Mouse (Mus musculus): Measurements from ENCODE around the gene Bmp10. TPM values are rescaled to one million over a fixed set of nuclear protein-coding genes. Genes with fewer than 3 reads are reported as not detected.
"Not testable (repeated sequence)": the region's sequence is repeated elsewhere in the genome, so short reads cannot be mapped to it uniquely, and the experiment has no call there.

Bmp10 gene
- total RNA-seq, 2 experiments from 2014 or later: not detected

DNA sequence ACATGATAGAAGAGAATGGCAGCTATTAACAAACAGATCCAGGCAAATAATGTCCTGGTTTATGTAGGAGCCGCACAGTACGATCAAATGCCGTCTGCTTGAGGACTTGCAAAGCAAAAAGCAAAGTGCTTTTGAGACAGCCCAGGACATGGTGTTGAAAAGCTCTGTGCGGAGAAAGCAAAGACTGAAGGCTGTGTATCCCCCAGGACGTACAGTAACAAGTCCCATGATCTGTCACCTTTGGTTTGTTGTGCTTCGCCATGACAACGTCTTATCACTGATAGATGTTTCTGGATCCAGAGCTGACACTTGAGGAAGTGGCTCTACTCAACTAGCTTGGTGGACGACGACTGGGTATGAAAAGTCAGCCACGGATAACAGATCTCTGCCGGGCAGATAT is 14.5 kb downstream of the Bmp10 start:
- DNase-seq (ENCODE audit: low spot score in 2 of 2): no peak
- intact Hi-C loops (cut with DNase I): no loop called here

DNA sequence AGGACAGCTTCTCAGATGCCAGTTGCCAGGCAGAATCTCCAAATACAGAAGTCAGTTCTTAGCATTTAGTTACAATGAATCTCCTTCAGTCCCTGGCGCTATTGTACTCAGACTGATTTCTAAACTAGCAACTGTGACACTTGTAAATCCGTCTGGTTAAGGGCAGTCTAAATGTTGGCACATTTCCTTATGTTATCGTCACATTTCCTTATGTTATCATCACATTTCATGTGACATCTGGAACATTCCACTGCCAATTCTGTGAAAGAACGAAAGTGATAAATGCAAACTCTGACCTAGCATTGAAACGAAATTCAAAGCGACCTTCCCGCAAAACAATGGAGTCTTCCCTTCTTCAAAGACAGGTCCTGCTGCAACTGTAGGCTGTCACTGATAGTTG is 16.4 kb downstream of the Bmp10 start:
- intact Hi-C loops (cut with DNase I): no loop called here
- no peak for DNase-seq (ENCODE audit: low spot score in 2 of 2)

GRCm38 (mm10) chr6:87447217-87447616 is 18.4 kb downstream of the Bmp10 start:
- intact Hi-C loops (cut with DNase I): no loop called here

GRCm38 (mm10) chr6:87449534-87449933 is 20.7 kb downstream of the Bmp10 start:
- intact Hi-C loops (cut with DNase I): no loop called here
- DNase-seq (ENCODE audit: low spot score in 2 of 2): no peak

More at GRCm38 (mm10) chr6:87447217-87447616, 18.4 kb downstream of the Bmp10 start:
- DNase-seq (ENCODE audit: low spot score in 2 of 2): no peak

- DNase-seq (ENCODE audit: low spot score in 2 of 2): peak; percentile 13 to 42
- intact Hi-C loops (cut with DNase I): loop anchor here (5.0 kb wide), 1 partner anchor 54 kb away; no protein-coding TSS in a partner anchor
These were observed 22.2 kb downstream of the Bmp10 start for GRCm38 (mm10) chr6:87451016-87451415.

- no peak for DNase-seq (ENCODE audit: low spot score in 2 of 2)
- intact Hi-C loops (cut with DNase I): loop anchor here (5.0 kb wide), 1 partner anchor 54 kb away; no protein-coding TSS in a partner anchor
These were observed 23.0 kb downstream of the Bmp10 start for GRCm38 (mm10) chr6:87451771-87452170.

DNA sequence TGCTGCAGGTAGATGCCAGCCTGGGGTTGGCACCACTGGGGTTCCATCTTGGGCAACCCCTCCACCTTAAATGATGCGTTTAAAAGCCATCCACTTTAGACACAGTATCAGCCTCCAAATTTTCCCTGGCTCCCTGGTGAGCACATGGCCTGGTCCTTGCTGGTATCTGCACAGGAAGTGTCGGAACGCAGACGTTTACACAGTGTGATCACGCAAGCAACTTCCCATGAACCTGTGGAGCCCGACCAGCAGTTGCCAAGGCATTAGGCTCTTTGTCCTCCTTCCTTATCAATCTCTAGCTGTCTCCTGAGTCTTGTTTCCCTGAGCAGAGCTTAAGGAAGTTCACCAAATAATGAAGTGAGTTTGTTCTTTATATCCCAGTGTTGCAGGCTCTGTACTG is 26.7 kb downstream of the Bmp10 start:
- DNase-seq (ENCODE audit: low spot score in 2 of 2): no peak
- intact Hi-C loops (cut with DNase I): no loop called here

GRCm38 (mm10) chr6:87466221-87466620 is 37.4 kb downstream of the Bmp10 start:
- intact Hi-C loops (cut with DNase I): loop anchor here (2.0 kb wide), 1 partner anchor 47 kb away; no protein-coding TSS in a partner anchor
- peak; percentile 37 to 56 for DNase-seq (ENCODE audit: low spot score in 2 of 2)

DNA sequence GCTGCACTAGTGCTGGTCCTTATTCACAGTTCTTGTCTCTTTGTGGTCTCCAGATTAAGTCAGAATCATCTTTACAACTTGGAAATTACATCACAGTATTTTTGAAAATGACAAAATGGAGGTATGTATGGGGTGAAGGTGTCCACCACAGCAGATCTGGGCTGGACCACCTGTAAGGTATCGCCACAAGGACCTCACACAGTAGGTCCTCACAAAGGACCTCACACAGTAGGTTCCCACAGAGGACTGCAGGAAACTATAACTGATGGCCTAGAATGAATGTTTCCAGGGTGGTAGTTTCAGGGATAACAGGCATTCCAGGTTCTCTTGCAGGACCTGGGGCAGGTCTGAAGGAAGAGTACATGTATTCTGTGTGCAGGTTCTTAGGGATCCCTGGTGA is 38.6 kb downstream of the Bmp10 start:
- no peak for DNase-seq (ENCODE audit: low spot score in 2 of 2)
- intact Hi-C loops (cut with DNase I): loop anchor here (2.0 kb wide), 1 partner anchor 45 kb away; no protein-coding TSS in a partner anchor

GRCm38 (mm10) chr6:87468372-87468771 is 39.6 kb downstream of the Bmp10 start:
- intact Hi-C loops (cut with DNase I): no loop called here
- DNase-seq (ENCODE audit: low spot score in 2 of 2): no peak

DNA sequence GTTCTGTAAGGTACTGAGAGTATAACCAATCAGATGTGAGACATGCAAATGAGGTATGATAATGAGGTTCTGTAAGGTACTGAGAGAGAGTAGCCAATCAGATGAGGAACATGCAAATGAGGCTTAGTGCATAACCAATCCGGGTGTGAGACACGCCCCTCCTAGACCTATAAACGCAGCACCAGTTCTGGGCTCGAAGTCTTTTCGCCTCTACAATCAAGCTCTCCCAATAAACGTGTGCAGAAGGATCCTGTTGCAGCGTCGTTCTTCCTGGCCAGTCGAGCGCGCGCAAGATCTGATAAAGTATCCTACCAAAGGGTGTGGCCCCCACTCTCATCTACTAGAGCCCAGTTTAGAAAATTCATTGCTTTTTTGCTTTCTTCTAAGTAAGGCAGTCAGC is 41.3 kb downstream of the Bmp10 start:
- DNase-seq (ENCODE audit: low spot score in 2 of 2); intact Hi-C loops (cut with DNase I): not testable (repeated sequence)

DNA sequence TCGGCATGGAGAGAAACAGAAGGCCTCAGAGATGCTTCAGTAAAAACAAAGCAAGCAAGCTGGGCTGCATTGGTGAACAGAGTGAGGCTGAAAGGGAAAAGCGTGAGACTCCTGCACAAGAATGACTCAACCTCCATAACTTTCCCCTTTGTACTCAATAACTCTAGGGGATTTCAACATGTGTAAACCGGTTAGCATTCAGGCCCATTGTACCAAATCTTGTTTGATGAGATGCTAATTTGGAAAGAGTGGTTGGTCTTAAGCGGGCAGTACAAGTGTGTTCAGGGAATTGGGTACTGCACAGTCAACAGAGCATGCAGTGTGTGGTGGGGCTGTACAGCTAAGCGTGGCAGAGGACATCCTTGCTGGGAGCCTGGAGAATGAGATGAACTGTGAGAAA is 46.4 kb downstream of the Bmp10 start:
- DNase-seq (ENCODE audit: low spot score in 2 of 2): no peak
- intact Hi-C loops (cut with DNase I): no loop called here

DNA sequence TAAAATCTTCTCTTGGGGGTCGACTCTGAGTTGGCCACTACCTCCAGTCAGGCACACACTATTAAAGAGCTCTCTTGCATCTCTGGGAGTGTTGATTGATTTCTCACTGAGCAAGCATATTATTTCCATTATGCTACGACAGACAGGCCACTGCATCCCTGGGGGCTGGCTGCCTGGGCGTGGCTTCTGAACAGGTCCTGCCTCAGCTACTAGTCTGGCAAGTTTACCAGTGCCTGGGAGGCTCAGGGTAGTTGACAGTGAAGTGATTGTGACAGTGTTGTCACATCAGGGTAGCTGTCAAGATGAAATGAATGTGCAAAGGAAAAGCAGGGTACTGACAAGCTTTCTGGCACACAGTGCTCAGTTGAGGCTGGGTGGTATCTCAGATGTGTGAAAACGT is 50.1 kb downstream of the Bmp10 start:
- intact Hi-C loops (cut with DNase I): no loop called here
- DNase-seq (ENCODE audit: low spot score in 2 of 2): no peak

DNA sequence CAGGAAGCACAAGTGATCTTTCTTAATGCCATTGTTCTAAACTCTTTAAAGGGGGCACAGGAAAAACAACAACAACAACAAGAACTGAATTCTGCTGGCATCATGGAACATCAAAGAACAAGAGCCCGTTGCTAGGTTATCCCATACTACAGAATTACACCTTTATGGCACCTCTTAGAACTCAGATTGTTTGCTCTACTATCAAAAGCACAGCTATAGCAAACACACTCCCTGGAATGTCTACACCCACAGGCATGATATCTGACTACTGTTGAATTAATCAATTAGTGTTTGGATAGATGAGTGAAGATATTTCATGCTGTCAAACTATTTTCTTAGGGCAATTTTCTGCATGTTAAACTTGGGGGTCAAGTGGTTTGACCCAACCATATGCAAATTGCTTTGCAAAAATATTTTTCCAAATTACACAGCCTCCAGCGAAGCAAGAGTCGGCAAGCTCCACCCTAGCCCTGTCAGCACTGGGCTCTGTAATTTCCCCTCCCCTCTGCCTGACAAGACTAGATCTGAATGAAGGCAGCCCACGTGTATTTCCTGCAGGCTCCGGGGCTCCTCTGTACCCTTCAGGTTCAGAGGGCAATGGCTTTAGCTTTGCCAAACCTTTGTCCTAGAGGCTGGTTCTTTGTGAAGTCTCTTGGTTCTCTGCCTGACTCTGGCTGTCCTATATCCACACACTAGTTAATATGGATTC is 50.7 kb downstream of the Bmp10 start:
- intact Hi-C loops (cut with DNase I): no loop called here
- DNase-seq (ENCODE audit: low spot score in 2 of 2): no peak

- intact Hi-C loops (cut with DNase I): no loop called here
- no peak for DNase-seq (ENCODE audit: low spot score in 2 of 2)
These were observed 54.6 kb downstream of the Bmp10 start for GRCm38 (mm10) chr6:87483224-87483899.

- intact Hi-C loops (cut with DNase I): no loop called here
- DNase-seq (ENCODE audit: low spot score in 2 of 2): peak in 1 of 2 experiments; percentile 67
These were observed 55.1 kb downstream of the Bmp10 start for GRCm38 (mm10) chr6:87483900-87484289.

- intact Hi-C loops (cut with DNase I): no loop called here
- no peak for DNase-seq (ENCODE audit: low spot score in 2 of 2)
These were observed 56.0 kb downstream of the Bmp10 start for GRCm38 (mm10) chr6:87484806-87485205.
